Mouse (Mus musculus) brain, embryonic 14.5 days (tissue): Measurements from ENCODE around the gene Ndufa13.

Experiments
- CTCF ChIP-seq: fragments of 200-500 bp; IDR thresholded peaks from 2 replicates; pipeline ENCODE4 v1.5.1; 2012; ENCODE audit warnings: inconsistent platforms, mild to moderate bottlenecking, moderate library complexity, borderline replicate concordance; ENCODE audit not compliant: insufficient read depth, insufficient read length; ENCODE audit errors: extremely low read depth
- POLR2A ChIP-seq: fragments of 200-500 bp; IDR thresholded peaks from 2 replicates; pipeline ENCODE4 v1.6.1; 2012; ENCODE audit warnings: mild to moderate bottlenecking, inconsistent platforms, borderline replicate concordance; ENCODE audit not compliant: poor library complexity, insufficient read depth, insufficient read length, severe bottlenecking; ENCODE audit errors: extremely low read depth

DNA sequence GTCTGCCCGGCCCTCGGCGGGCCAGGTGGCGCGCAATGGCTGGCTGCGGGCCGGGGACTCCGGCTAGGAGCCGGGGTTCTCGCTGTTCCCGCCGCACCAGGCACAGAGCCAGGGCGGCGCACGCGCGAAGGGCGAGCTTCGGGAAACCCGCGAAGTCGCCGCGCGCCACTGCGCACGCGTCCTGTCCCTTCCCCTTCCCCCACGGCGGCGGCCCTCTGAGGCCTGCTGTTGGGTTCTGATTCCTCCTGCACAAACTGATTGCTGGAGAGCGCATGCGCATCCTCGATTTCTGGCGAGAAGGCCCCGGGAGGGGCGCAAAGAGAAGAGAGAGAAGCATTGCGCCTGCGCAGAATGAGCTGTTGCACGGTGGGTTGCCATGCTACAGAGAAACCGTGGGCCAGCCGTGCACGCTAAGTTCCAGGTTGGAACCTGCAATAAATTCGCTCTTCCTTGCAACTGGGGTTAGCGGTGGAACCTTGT lies 745 bp upstream of the Ndufa13 start:
- TF ChIP-seq CTCF (no peak), POLR2A (peak; percentile 89)
